15 mouse cellular contexts compared by ENCODE assay signal in genomic region chr14:71103955-71104354, GRCm38 (mm10).
A peak's percentile ranks its signal among the peaks of the same experiment; 100 is the strongest.
DNase-seq lines count a peak whose midpoint lies in the region; ATAC-seq and TF ChIP-seq lines count a peak whose summit lies in the region.
"Had no signal": no experiment of that assay in that cellular context is flagged by ENCODE, and none has a peak within 500 bp of the region (broad histone marks: within the 10 kb centered on the region; RNA-seq: fewer than 3 reads in every experiment).

No protein-coding gene starts in this region.

- no peaks in the 10 kb centered on the region for H3K79me2 ChIP-seq in CH12.LX (replicated peaks; ENCODE audit: control insufficient read depth, extremely low read depth, insufficient read depth, poor library complexity, severe bottlenecking)

- TF ChIP-seq POLR2A in CH12.LX (IDR thresholded peaks at IDR 0.05; ENCODE audit: low read depth, low read length): no peak

- TF ChIP-seq RAD21 in CH12.LX (IDR thresholded peaks at IDR 0.05; ENCODE audit: low read depth, low read length): no peak

- H3K9ac ChIP-seq in CH12.LX (ENCODE audit: insufficient read depth, low read depth): no peak overlapping the region
- no peak overlapping the region for H3K9ac ChIP-seq in intestine, postnatal 0 days (ENCODE audit: low read depth, low read length)
- H3K9ac ChIP-seq: heart, embryonic 15.5 days; hindbrain, embryonic 14.5 days; liver, embryonic 12.5 days had no signal

- in situ Hi-C loops in CH12.LX (cut with MboI; ENCODE audit: low pct_ligation_motif_present, low pct_unique_long_range_greater_than_20kb, low sequenced_read_pairs): no loop called here

- no peak for ATAC-seq in intestine, postnatal 0 days
- ATAC-seq in megakaryocyte, adult 5-6 weeks (ENCODE audit: poor library complexity, severe bottlenecking): no peak
- ATAC-seq: activated CD4-positive, CD25-positive, alpha-beta regulatory T cell, adult 4 months; liver, embryonic 12.5 days; lung, postnatal 0 days had no signal

- H3K9me3 ChIP-seq in CH12.LX (replicated peaks; ENCODE audit: low read length): no peaks in the 10 kb centered on the region
- no peaks in the 10 kb centered on the region for H3K9me3 ChIP-seq in intestine, postnatal 0 days (ENCODE audit: control insufficient read depth)
- H3K9me3 ChIP-seq: heart, embryonic 15.5 days; liver, embryonic 12.5 days; midbrain, embryonic 10.5 days had no signal

- WGBS in intestine, postnatal 0 days: 72% methylated on average over 5 of the region's 5 CpGs

- dilution Hi-C loops in CH12.LX (cut with MboI; ENCODE audit: extremely low pct_ligation_motif_present, extremely low pct_unique_long_range_greater_than_20kb, low sequenced_read_pairs): no loop called here

- H3K27ac ChIP-seq in CH12.LX (ENCODE audit: insufficient read depth, low read depth): no peak overlapping the region
- no peak overlapping the region for H3K27ac ChIP-seq in intestine, postnatal 0 days (ENCODE audit: low read depth, low read length)
- H3K27ac ChIP-seq: heart, embryonic 15.5 days; hindbrain, embryonic 14.5 days; liver, embryonic 12.5 days; midbrain, embryonic 10.5 days had no signal

- TF ChIP-seq CTCF in CH12.LX (conservative IDR thresholded peaks at IDR 0.05 in 1 of 2, IDR thresholded peaks at IDR 0.05 in 1 of 2; ENCODE audit: low read depth in 2 of 2, low read length in 2 of 2): no peak
- no peak for TF ChIP-seq CTCF in intestine, postnatal 0 days (IDR thresholded peaks at IDR 0.05; ENCODE audit: low read depth)

- TF ChIP-seq EP300 in CH12.LX (IDR thresholded peaks at IDR 0.05; ENCODE audit: low read length): no peak

- H3K4me1 ChIP-seq in CH12.LX (ENCODE audit: control insufficient read depth in 1 of 2, insufficient read depth in 2 of 2): no peaks in the 10 kb centered on the region
- no peaks in the 10 kb centered on the region for H3K4me1 ChIP-seq in intestine, postnatal 0 days (replicated peaks; ENCODE audit: control insufficient read depth, insufficient read depth, low read length)
- H3K4me1 ChIP-seq: heart, embryonic 15.5 days; liver, embryonic 12.5 days; midbrain, embryonic 10.5 days had no signal

- no peak overlapping the region for H3K4me3 ChIP-seq in CH12.LX (replicated peaks in 1 of 3; ENCODE audit: low read depth in 2 of 3, low read length in 2 of 3, poor library complexity in 1 of 3)
- H3K4me3 ChIP-seq in intestine, postnatal 0 days (ENCODE audit: low read depth, low read length): no peak overlapping the region
- H3K4me3 ChIP-seq: heart, embryonic 15.5 days; liver, embryonic 12.5 days; midbrain, embryonic 10.5 days had no signal

- H3K36me3 ChIP-seq in CH12.LX (replicated peaks in 1 of 2; ENCODE audit: control insufficient read depth in 1 of 2, insufficient read depth in 1 of 2, low read length in 1 of 2): no peaks in the 10 kb centered on the region
- H3K36me3 ChIP-seq in intestine, postnatal 0 days (ENCODE audit: control insufficient read depth, insufficient read depth): no peaks in the 10 kb centered on the region
- H3K36me3 ChIP-seq: heart, embryonic 15.5 days; liver, embryonic 12.5 days; midbrain, embryonic 10.5 days had no signal

- DNase-seq in layer of hippocampus, adult 9-10 months (ENCODE audit: low spot score): peak; percentile 7
- DNase-seq in layer of hippocampus, postnatal 14 days (ENCODE audit: low spot score in 2 of 2): no peak
- peak; percentile 91 for DNase-seq in 3T3-L1 (ENCODE audit: low read depth, low spot score)
- peak; percentile 6 for DNase-seq in CH12.LX (ENCODE audit: extremely low read depth)
- DNase-seq in fat pad, adult 2 months (ENCODE audit: extremely low read depth, low read depth, low spot score): peak; percentile 7
- no peak for DNase-seq in retina, embryonic 14.5 days (ENCODE audit: low spot score)
- DNase-seq: gastrocnemius, postnatal 25 days had no signal

- no peak overlapping the region for H3K4me2 ChIP-seq in CH12.LX (ENCODE audit: insufficient read depth, low read depth, poor library complexity, severe bottlenecking)
- no peak overlapping the region for H3K4me2 ChIP-seq in intestine, postnatal 0 days (replicated peaks; ENCODE audit: low read depth)
- H3K4me2 ChIP-seq: heart, embryonic 15.5 days; hindbrain, embryonic 14.5 days; liver, embryonic 12.5 days had no signal

- H3K27me3 ChIP-seq in CH12.LX (replicated peaks): peaks cover 20% of the 10 kb centered on the region
- H3K27me3 ChIP-seq in intestine, postnatal 0 days (replicated peaks; ENCODE audit: control insufficient read depth, insufficient read depth, low read length): no peaks in the 10 kb centered on the region
- H3K27me3 ChIP-seq: heart, embryonic 15.5 days; liver, embryonic 12.5 days had no signal

TF ChIP-seq in CH12.LX, 34 proteins besides CTCF, POLR2A, EP300 and RAD21:
- TF ChIP-seq GABPA (IDR thresholded peaks at IDR 0.05; ENCODE audit: insufficient replicate concordance, low read depth, low read length): no peak
- no peak for TF ChIP-seq CHD1 (IDR thresholded peaks at IDR 0.05; ENCODE audit: low read depth, low read length)
- TF ChIP-seq PAX5 (IDR thresholded peaks at IDR 0.05; ENCODE audit: low read length): no peak
- no peak for TF ChIP-seq MYC (IDR thresholded peaks at IDR 0.05; ENCODE audit: low read depth, low read length)
- TF ChIP-seq JUND (conservative IDR thresholded peaks at IDR 0.05; ENCODE audit: low read depth, low read length): no peak
- TF ChIP-seq NELFE (IDR thresholded peaks at IDR 0.05; ENCODE audit: low read depth, low read length): no peak
- TF ChIP-seq POLR2AphosphoS2 (IDR thresholded peaks at IDR 0.05; ENCODE audit: low read depth, low read length): no peak
- TF ChIP-seq KAT2A (IDR thresholded peaks at IDR 0.05; ENCODE audit: insufficient replicate concordance, low read length): no peak
- no peak for TF ChIP-seq MAFK (IDR thresholded peaks at IDR 0.05; ENCODE audit: insufficient replicate concordance, low read length)
- TF ChIP-seq RCOR1 (conservative IDR thresholded peaks at IDR 0.05; ENCODE audit: low read depth, low read length): no peak
- no peak for TF ChIP-seq MAZ (IDR thresholded peaks at IDR 0.05; ENCODE audit: low read depth, low read length)
- TF ChIP-seq MAX (IDR thresholded peaks at IDR 0.05; ENCODE audit: low read length): no peak
- no peak for TF ChIP-seq UBTF (IDR thresholded peaks at IDR 0.05; ENCODE audit: low read depth, low read length)
- TF ChIP-seq ZNF384 (IDR thresholded peaks at IDR 0.05; ENCODE audit: low read depth, low read length): no peak
- no peak for TF ChIP-seq BHLHE40 (IDR thresholded peaks at IDR 0.05; ENCODE audit: low read depth, low read length)
TF ChIP-seq in CH12.LX: peak in this region for 0.

Comparison
In these comparisons a context has a peak if more than half of its experiments do, and no peak if none do; other contexts are left out.
1. DNase-seq: peak in layer of hippocampus, adult 9-10 months (single experiment), 3T3-L1 (single experiment), CH12.LX (single experiment) and fat pad, adult 2 months (single experiment); none in layer of hippocampus, postnatal 14 days (0 of 2) and retina, embryonic 14.5 days (single experiment).